Mouse (Mus musculus) inflammation-experienced regulatory T-cells, adult 16 weeks (primary cell): ENCODE data around the gene S100b. TPM values are rescaled to one million over a fixed set of nuclear protein-coding genes. Genes with fewer than 3 reads are reported as not detected.

ENCODE experiments used
- polyA plus RNA-seq: library from polyadenylated mRNA; unstranded; fragments of 100-300 nt; shearing (Covaris generic); gene quantifications from one replicate; pipeline ENCODE4 v1.2.1, GENCODE M21; 2017

S100b gene
- not detected for polyA plus RNA-seq

GRCm38 (mm10) chr10:76253536-76253935 lies at the start of gene S100b:
Gene S100b (plus strand): TSS chr10:76253853.

GRCm38 (mm10) chr10:76237341-76238225 lies 16.1 kb upstream of the S100b start, which contains the start of gene Prmt2:
Gene Prmt2 (minus strand): TSS chr10:76237865.

Other genes starting within 250 kb of the S100b start
- 40.4 TPM for gene Zfp280b, start 221.2 kb upstream of the S100b start, polyA plus RNA-seq
- gene Slc5a4b, start 142.9 kb upstream of the S100b start, polyA plus RNA-seq = not detected
- not detected for gene Slc5a4a, start 106.4 kb upstream of the S100b start, polyA plus RNA-seq
- 38.2 TPM for gene Prmt2, start 16.0 kb upstream of the S100b start, polyA plus RNA-seq
- 2.2 TPM for gene Dip2a, start 91.4 kb downstream of the S100b start, polyA plus RNA-seq
- gene AC141477.1, start 186.6 kb downstream of the S100b start, polyA plus RNA-seq = 17.8 TPM
- 28.5 TPM for gene Pcnt, start 188.9 kb downstream of the S100b start, polyA plus RNA-seq
- not detected for gene 2610028H24Rik, start 195.2 kb downstream of the S100b start, polyA plus RNA-seq
- 91.4 TPM for gene Mcm3ap, start 215.1 kb downstream of the S100b start, polyA plus RNA-seq
- 5.0 TPM for gene Ybey, start 215.3 kb downstream of the S100b start, polyA plus RNA-seq